Mouse (Mus musculus): ENCODE measurements at regions not wholly inside any gene's neighbourhood (a gene's known extent, or its start where the extent isn't known, plus 50 kb on each side); places are given as distances from the start of the nearest gene placed in this dataset.
A peak's percentile ranks its signal among the peaks of the same experiment; 100 is the strongest.

DNA sequence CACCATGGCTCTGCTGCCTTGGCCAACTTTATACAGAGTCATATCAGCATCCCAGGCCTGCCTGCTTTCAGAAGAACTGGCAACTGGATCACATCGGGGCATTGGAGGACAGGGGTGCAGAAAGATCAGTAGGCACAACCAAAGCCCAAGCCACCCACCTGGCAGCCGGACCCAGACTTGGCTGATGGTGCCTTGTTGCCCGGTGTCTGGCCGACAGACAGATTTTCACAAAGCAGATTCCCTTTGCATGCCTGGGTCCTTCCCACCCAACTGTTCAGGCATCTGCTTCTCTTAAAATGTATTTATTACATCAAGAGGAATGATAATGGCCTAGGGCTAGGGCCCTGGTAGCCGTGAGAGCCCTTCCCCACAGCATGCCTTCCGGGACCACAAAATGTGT, 96.2 kb downstream of the Gm26897 start:
- no peak for DNase-seq (ENCODE audit: low read depth in 2 of 2, low spot score in 2 of 2)

DNA sequence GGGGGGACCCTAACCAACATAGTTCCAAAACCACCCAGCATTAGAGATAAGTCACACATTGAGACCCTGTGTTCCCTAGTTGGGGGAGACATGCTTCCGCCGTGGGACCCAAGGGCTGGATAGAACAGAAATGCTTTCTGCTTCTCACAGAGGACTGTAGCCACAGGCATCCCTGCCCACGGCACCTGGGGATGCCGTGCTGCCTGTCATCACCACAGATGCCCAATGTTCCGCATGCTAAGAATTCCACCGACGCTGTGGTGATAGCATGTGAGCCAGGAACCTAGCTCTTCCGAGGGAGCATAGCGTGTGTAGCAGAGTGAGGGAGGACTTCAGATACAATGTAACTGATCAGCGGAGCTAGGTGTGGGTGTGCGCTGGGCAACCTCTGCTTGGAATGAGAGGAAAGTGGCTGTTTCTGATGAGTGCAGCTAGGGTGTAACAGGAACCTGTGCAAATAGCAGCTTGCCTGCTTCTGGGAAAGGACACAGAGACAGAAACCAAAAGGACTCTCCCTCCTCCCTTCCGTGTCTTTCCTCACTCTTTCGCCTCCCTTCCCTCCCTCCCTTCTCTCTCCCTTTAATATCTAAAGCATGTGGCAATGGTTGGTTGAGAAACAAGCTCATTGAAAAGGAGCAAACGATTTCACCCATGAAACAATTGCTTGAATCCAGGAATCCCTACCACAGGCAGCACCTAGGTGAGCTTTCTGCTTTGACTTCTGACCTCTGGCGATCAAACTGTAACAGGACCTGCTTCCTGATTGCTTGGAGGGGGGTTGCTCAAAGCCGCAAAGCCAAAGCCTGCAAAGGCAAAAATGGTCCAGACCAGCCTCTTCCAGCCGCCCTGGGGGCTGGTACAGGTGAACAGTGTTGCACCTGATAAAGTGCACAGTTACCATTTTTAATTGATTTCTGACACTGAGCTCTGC, 102.3 kb downstream of the Gm26897 start:
- no peak for DNase-seq (ENCODE audit: low read depth in 2 of 2, low spot score in 2 of 2)

DNA sequence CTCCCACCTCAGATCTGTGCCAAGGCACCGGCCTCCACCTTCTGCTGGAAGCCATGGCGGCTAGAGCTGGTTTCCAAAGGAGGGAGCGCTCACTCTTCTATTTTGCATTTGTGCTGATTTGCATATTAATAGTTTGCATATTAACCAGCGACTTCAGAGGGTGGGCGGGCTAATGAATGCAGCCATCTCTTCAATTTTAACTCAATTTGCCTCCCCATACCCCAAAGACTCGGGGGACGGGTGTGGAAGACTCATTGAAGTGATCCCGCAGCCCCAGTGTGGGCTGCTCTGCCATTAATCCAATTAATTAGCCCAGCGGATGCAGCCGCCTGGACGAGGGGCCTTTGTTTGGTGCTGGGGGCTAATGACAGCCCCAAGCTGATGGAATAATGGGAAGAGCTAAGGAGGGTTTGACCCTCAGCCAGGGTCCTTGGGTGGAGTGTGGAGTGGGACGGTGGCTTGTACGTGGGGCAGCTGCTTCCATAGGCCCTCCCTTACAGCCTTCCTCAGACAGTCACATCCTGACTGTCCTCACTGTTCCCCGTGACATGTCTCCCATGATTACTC, 103.0 kb downstream of the Gm26897 start:
- DNase-seq (ENCODE audit: low read depth in 2 of 2, low spot score in 2 of 2), result no peak

DNA sequence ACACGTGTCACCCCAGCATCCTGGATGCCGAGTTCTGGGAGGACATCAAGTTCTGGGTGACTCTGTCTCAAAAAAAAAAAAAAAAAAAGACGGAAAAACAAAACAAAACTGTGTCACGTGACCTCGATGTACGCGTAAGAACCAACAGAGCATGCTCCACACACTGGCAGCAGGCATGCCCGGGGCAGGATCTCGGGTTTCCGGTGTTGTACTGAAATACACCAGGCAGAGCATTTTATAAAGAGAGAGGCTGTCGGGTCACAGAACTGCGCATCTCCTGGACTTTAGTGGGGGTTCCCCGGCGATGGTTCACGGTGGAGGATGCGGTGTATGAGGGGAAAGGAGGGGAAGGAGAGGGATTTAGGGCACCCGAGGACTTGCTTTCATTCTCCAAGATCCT, 108.7 kb downstream of the Gm26897 start:
- peak; percentile 19 to 44 for DNase-seq (ENCODE audit: low read depth in 2 of 2, low spot score in 2 of 2)

DNA sequence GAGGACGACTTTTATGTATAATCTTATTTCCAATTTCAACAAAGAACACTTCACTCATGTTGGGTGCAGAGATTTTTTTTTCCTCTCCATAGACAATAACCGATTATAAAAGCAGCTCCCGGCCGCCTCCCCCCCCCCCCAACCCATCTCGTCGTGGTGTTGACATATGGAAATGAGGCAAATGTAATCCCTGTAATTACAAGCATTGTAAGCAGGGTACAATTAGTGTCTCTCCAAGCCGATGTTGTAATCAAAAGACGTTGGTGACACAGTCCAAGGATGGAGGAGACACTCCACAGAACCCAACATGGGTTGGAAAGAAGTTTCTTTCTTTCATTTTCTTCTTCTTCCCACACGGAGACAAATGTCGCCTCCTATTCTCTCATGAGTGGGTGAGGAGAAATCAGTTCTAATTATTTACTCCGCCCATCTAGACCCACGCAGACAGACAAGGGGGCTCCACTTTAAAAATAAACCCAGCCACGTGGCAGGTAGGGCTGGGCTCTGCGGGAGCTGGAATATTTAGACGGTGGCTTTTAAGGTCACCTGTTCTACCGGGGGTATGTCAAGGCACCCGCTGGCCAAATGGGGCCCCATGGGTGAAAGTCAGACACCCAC, 110.0 kb downstream of the Gm26897 start:
- DNase-seq (ENCODE audit: low read depth in 2 of 2, low spot score in 2 of 2), result no peak

DNA sequence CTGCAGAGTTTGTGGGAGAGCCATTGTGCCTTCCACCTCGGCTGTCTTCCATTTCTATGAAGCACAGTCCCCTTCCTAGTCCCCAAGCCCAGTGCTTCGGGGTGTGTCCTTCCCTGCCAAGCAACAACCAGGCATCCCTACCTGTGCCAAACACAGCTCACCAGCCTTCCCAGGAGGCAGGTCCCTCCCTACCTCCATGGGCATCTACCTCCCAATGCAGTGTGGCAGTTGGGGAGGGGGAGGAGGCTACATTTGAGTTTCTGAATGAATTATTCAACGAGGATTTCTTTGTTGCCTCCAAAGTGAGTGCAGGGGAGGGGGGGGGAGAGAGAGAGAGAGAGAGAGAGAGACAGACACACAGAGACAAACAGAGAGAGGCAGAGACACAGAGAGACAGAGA, 110.8 kb downstream of the Gm26897 start:
- no peak for DNase-seq (ENCODE audit: low read depth in 2 of 2, low spot score in 2 of 2)

DNA sequence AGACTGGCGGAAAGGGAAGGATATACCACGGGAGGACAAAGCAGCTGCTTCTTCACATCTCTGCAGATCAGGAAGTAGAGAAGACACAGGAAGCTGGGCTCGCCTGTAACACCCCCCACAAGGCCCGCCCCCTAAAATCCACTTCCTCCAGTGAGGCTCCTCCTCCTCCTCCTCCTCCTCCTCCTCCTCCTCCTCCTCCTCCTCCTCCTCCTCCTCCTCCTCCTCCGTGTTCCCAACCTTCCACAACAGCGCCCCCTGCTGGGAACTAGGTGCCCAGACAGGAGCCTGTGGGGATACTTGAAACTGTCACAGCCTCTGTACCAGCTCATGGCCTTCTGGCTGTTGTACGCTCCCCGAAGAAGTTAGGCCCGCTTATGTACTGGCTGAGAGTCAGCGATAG, 115.2 kb downstream of the Gm26897 start:
- no peak for DNase-seq (ENCODE audit: low read depth in 2 of 2, low spot score in 2 of 2)

DNA sequence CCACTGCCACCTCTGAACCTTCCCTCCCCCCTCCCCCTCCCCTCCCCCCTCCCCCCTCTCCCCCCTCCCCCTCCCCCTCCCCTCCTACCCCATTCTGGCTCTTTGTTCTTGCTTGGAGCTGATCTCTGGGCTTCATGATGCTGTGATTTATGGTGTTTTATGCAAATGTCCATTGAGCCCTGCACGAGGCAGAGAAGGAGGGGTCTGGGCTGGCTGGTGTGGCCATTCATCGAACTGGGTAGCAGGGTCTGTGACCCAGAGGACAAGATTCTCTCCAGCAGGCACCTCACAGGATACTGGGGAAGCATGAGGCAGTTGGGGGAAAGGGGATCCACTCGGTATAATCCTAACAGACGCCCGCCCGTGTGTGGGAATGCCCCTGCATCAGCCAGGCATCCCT, 119.0 kb downstream of the Gm26897 start:
- no peak for DNase-seq (ENCODE audit: low read depth in 2 of 2, low spot score in 2 of 2)

DNA sequence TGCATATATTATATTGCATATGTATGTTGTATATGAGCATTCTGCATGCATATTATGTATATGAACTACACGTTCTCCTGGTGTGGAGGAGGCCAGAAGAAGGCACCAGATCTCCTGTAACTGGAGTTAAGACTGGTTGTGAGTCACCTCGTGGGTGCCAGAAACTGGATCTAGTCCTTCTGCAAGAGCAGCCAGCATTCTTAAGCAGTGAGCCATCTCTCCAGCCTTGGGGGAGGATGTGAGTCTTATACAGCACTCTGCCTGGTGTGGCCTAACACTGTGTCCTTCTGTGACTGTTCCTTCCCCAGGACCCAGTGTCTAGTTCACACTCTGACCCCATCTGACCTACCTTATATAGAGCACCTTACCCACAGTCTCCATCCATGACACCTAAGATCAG, 121.6 kb downstream of the Gm26897 start:
- no peak for DNase-seq (ENCODE audit: low read depth in 2 of 2, low spot score in 2 of 2)

DNA sequence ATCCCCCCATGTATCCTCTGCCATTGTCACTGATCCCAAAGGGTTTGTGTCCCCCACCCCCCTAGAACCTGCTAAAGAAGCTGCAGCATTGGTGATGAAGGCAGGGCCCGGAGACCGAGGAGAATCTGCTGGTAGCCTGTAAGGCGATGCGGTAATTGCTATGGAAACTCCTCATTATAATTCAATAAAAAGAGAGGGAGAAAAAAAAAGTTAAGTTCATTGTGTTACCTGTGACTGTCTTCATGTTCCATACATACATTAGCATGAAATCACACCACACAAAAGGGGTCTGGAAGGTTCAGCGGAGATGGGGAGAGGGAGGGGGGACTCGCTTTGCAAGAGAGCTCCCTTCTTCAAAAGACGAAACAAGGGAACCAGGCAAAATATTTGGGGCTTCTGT, 123.5 kb downstream of the Gm26897 start:
- DNase-seq (ENCODE audit: low read depth in 2 of 2, low spot score in 2 of 2), result no peak

DNA sequence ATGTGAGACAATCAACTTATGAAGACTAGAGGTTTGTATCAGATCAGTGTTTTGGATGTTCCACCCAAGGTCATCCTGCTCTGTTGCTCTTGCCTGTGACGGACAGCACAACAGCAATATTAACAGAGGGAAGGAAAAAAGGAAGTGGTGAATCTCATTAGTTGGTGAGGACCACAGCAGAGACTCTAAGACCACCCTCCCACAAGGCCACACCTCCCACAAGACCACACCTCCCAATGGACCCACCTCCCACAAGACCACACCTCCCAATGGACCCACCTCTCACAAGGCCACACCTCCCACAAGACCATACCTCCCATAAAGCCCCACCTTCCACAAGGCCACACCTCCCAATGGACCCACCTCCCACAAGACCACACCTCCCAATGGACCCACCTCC, 126.7 kb downstream of the Gm26897 start:
- no peak for DNase-seq (ENCODE audit: low read depth in 2 of 2, low spot score in 2 of 2)

DNA sequence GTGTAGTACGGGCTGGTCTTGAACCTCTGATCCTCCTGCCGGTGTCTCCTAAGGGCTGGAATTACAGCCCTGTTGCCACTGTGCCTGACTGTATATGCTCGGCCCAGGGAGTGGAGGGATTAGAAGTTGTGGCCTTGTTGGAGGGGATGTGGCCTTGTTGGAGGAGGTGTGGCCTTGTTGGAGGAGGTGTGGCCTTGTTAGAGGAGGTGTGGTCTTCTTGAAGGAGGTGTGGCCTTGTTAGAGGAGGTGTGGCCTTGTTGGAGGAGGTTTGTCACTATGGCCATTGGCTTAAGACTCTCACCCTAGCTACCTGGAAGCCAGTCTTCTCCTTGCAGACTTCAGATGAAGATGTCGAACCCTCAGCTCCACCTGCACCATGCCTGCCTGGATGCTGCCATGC, 128.6 kb downstream of the Gm26897 start:
- no peak for DNase-seq (ENCODE audit: low read depth in 2 of 2, low spot score in 2 of 2)

DNA sequence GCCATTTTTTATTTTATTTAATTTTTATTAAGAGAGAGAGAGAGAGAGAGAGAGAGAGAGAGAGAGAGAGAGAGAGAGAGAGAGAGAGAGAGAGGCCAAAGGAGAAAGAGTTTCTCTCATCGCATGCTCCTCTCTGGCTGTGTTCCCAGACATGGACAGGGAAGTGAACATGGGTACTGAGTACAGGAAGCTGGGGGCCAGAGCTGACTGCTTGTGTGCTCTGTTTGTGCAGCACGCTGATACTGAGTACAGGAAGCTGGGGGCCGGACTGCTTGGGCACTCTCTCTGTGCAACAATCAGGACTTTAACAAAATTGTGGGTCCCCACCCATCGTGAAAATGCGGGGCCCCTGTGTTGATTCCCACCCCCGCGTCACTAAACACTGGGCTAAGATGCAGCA, 130.2 kb downstream of the Gm26897 start:
- DNase-seq (ENCODE audit: low read depth in 2 of 2, low spot score in 2 of 2), result no peak

DNA sequence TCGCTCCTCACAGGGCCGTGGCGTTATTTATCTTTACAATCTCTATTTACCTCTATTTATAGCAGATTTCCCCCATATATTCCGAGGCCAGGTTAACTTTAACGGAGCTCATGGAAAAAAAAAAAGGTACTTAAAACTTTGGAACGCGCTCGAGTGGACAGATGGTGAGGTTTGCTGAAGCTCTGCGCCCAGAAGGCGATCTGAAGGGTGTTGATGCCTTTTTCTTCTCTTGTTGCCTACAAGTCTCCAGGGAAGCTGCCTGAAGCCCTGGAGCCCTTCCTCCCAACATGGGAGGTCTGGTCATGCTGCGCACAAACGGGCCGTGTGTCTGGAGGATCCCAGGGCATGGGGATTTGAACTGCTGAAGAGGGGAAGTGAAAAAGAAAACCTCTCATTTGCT, 130.9 kb downstream of the Gm26897 start:
- DNase-seq (ENCODE audit: low read depth in 2 of 2, low spot score in 2 of 2), result no peak

DNA sequence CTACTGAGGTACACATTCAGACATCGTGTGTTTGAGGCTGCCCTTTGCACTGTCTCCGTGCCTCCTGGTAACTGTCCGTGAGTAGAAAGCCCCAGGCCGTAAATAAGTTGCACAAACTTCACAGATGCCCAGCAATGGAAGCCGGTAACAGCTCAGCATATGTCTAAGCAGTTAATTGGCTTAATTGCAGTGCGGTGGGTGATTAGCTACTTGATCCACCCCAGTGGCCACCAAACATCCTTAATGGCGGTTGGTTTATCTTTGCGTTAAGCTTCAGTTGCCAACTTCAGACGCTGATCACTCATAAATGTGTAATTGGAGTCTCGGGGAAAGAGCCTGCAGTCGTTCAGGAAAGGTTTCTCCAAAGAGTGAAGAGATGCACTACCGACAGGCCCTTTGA, 135.3 kb downstream of the Gm26897 start:
- DNase-seq (ENCODE audit: low read depth in 2 of 2, low spot score in 2 of 2), result no peak

DNA sequence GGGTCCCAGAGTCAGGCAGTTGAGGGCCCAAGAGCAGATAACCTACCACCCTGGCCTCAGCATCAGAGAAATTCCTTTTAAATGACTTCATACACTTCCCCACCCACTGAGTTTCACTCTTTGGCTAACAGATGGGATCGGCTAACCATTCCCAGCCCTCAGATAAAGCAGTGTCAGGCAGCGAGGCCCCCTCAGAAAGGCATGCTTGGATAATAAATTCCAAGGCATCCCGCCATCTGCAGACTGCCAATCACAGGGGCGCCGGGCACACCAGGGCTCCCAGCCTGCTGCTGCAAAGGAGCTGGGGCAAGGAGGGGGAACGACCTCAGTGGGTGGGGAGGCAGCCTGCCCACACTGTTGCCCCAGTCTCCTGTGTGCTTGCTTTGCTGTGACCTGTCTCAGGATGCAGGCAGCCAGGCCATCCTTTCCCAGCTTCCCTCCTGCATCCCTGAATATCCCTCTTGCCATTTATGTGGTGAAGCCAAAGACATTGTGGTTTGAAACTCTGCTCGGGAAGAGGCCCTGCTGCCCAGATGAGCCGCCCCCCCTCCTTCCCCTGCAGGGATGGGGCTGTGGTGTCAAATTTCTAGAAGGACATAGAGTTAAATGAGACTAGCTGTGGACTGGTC, 143.6 kb downstream of the Gm26897 start:
- no peak for DNase-seq (ENCODE audit: low read depth in 2 of 2, low spot score in 2 of 2)

DNA sequence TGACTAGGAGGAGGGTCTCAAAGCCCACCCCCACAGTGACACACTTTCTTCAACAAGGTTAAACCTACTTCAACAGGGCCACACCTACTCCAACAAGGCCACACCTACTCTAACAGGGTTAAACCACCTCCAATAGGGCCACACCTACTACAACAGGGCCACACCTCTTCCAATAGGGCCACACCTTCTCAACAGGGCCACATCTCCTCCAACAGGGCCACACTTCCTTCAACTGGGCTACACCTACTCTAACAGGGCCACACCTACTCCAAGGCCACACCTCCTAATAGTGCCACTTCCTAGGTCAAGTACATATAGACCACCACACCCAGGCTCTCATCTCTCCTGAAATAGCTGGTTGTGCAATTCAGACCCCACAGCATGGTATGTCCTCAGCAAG, 145.3 kb downstream of the Gm26897 start:
- no peak for DNase-seq (ENCODE audit: low read depth in 2 of 2, low spot score in 2 of 2)

DNA sequence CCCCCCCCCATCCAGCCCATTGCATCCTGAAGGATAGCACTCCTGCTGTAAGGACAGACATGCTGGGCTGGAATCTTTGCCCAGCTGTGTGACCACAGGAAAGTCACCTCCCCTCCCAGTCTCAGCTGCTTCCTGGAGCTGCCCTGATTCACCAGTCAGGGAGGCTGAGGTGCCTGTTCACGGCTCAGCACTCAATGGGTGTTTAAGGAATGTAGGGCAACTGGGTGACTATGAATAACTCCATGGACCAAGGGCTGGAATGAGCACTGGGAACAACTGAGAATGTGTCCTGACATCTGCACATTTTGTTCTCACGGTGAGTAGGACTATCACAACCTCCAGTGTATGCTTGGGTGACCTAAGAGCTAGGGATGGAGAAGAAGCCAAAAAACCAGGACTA, 146.5 kb downstream of the Gm26897 start:
- DNase-seq (ENCODE audit: low read depth in 2 of 2, low spot score in 2 of 2), result no peak

DNA sequence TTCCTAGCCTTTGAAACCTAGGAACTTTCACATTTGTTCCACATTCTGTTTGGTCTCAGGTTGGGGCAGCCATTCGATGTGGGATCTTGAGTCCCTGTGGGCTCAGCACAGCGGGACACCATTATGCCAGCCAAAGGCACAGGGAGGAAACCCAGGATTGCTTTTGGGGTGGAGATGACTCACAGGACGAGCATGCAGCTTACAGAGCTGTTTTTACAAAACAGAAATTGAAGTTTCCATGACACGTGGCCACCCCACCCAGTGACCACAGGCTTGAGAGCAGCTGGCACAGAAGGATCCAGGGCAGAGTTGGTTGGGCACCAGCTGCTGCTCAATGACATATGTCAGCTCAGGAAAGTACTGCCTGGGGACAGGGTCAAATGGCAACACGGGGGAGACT, 147.8 kb downstream of the Gm26897 start:
- no peak for DNase-seq (ENCODE audit: low read depth in 2 of 2, low spot score in 2 of 2)

DNA sequence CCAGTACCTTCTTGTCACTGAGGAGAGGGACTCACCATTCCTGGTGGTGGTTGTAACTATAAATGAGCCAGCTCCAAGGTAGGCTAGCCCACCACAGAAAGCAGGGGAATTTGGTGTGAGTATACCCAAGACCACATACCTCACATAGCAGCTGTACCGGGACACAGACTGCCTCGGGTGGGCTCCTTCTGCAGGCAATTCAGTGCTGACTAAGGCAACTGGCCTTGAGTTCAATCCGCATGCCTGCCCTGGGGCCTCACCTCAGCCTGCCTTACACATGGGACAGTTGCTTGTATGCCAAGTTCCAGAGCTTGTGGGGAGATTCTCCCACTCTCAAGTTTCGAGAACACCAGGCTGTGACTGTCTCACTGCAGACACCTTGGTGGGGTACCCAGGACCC, 153.6 kb downstream of the Gm26897 start:
- DNase-seq (ENCODE audit: low read depth in 2 of 2, low spot score in 2 of 2), result no peak

DNA sequence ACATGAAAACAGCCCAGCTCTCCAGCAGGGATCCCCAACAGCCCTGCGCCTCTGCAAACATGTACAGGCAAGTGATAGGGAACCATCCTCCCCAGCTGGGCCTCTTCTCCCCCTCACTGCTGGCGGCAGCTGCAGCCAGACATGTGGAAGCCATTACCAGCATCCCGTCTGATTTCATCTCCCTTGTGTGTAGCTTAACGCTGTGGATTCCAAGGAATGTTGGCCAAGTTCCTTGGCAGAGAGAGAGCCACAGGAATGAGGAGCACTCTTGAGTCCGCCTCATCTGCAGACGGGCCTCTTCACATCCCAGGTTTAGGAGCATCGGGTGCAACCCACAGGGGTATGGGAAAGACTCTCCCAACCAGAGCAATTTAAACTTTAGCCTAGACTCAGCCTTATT, 157.1 kb downstream of the Gm26897 start:
- DNase-seq (ENCODE audit: low read depth in 2 of 2, low spot score in 2 of 2), result no peak

DNA sequence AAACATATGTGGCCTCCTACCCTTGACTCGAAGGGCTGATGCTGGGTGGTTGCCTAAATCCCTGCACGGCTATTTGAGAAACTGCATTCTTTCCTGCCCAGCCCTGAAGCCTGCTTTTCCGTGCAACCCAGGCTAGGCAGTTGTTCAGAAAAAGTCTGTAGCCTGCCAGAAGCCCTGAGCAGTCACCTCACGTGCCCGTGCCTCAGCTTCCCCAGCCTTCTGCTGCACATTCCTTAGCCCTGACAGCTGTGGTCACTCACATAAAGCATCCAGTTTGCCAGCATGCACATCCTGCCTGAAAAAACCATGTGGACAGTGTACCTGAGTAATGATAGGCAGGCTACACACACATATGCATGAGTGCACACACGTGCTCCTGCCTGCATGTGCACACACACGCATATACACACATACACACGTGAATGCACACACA, 157.6 kb downstream of the Gm26897 start:
- no peak for DNase-seq (ENCODE audit: low read depth in 2 of 2, low spot score in 2 of 2)

Measured in CD8-positive naive resting alpha-beta T cell, adult 2 months (primary cell).